8 mouse cellular contexts compared by ENCODE assay signal in genomic region chr5:147186001-147186431, GRCm38 (mm10). TPM values are rescaled to one million over a fixed set of nuclear protein-coding genes. Genes with fewer than 3 reads are reported as not detected.
DNase-seq lines count a peak whose midpoint lies in the region; ATAC-seq and TF ChIP-seq lines count a peak whose summit lies in the region.

No protein-coding gene starts in this region.

- 2% methylated on average over 26 of the region's 26 CpGs for WGBS in liver, adult 2 months
- under 1% methylated on average over 25 of the region's 26 CpGs for WGBS in forebrain, embryonic 16.5 days
- 0% methylated on average over 26 of the region's 26 CpGs for WGBS in kidney, embryonic 16.5 days

- H3K4me1 ChIP-seq in liver, adult 2 months (ENCODE audit: control insufficient read depth, insufficient read depth, low read length), result peaks cover 11% of the 10 kb centered on the region
- peaks cover 39% of the 10 kb centered on the region for H3K4me1 ChIP-seq in forebrain, embryonic 16.5 days (replicated peaks; ENCODE audit: control insufficient read depth, insufficient read depth, low read length)
- peaks cover 26% of the 10 kb centered on the region for H3K4me1 ChIP-seq in kidney, embryonic 16.5 days (ENCODE audit: insufficient read depth, low read length)

- TF ChIP-seq CTCF in liver, adult 2 months (IDR thresholded peaks at IDR 0.05; ENCODE audit: low read depth, low read length), result no peak

- peaks cover 45% of the 10 kb centered on the region for H3K27me3 ChIP-seq in liver, adult 2 months (ENCODE audit: control insufficient read depth, insufficient read depth, low read length)
- H3K27me3 ChIP-seq in forebrain, embryonic 16.5 days (replicated peaks; ENCODE audit: control insufficient read depth, insufficient read depth, low read length), result peaks cover 78% of the 10 kb centered on the region
- peaks cover 92% of the 10 kb centered on the region for H3K27me3 ChIP-seq in kidney, embryonic 16.5 days (ENCODE audit: insufficient read depth, low read length)

- peak overlapping the region; percentile 8; the same call in 1 of the 2 replicates for H3K4me3 ChIP-seq in liver, adult 2 months (ENCODE audit: insufficient read depth, low read depth, low read length)
- H3K4me3 ChIP-seq in forebrain, embryonic 16.5 days (replicated peaks; ENCODE audit: low read length), result peak overlapping the region; percentile 5
- H3K4me3 ChIP-seq in kidney, embryonic 16.5 days (ENCODE audit: low read length), result peak overlapping the region; percentile 33

- peak; percentile 41 for DNase-seq in liver, adult 2 months (ENCODE audit: extremely low read depth, low read depth, low spot score)
- no peak for DNase-seq in liver
- DNase-seq in brain, adult 2 months (ENCODE audit: low read depth, low spot score), result peak; percentile 29
- DNase-seq in mesoderm, embryonic 11.5 days (ENCODE audit: low read depth, low spot score), result peak; percentile 45
- DNase-seq in frontal cortex, postnatal 14 days (ENCODE audit: low spot score in 2 of 2), result no peak

- no peak overlapping the region for H3K9ac ChIP-seq in liver, adult 2 months (ENCODE audit: low read depth, low read length)
- H3K9ac ChIP-seq in forebrain, embryonic 16.5 days (replicated peaks; ENCODE audit: low read depth, low read length), result no peak overlapping the region
- 0 out of 2 replicates have a peak overlapping the region, but pooled peaks have one; percentile 8 for H3K9ac ChIP-seq in kidney, embryonic 16.5 days (replicated peaks; ENCODE audit: low read length)

- peaks cover 6% of the 10 kb centered on the region; the same call in 1 of the 2 replicates for H3K9me3 ChIP-seq in forebrain, embryonic 16.5 days (ENCODE audit: control insufficient read depth, low read length)
- peaks cover 8% of the 10 kb centered on the region; the same call in 1 of the 2 replicates for H3K9me3 ChIP-seq in kidney, embryonic 16.5 days (ENCODE audit: low read length)

- H3K36me3 ChIP-seq in liver, adult 2 months (ENCODE audit: control insufficient read depth, insufficient read depth, low read length), result no peaks in the 10 kb centered on the region
- no peaks in the 10 kb centered on the region for H3K36me3 ChIP-seq in forebrain, embryonic 16.5 days (ENCODE audit: control insufficient read depth, insufficient read depth)
- no peaks in the 10 kb centered on the region for H3K36me3 ChIP-seq in kidney, embryonic 16.5 days (ENCODE audit: insufficient read depth, low read length)

- no peaks in the 10 kb centered on the region for H3K79me2 ChIP-seq in liver, adult 2 months (ENCODE audit: control insufficient read depth, insufficient read depth, low read length)

- no peak for ATAC-seq in forebrain, embryonic 16.5 days
- no peak for ATAC-seq in kidney, embryonic 16.5 days (ENCODE audit: low FRiP score, low TSS enrichment)
- no peak for ATAC-seq in erythroid progenitor cell, adult 5-6 weeks (replicated peaks; ENCODE audit: low FRiP score, poor library complexity, severe bottlenecking)

- H3K4me2 ChIP-seq in forebrain, embryonic 16.5 days (ENCODE audit: low read length), result peak overlapping the region; percentile 33
- peak overlapping the region; percentile 47 for H3K4me2 ChIP-seq in kidney, embryonic 16.5 days (replicated peaks; ENCODE audit: low read depth, low read length)

- no peak overlapping the region for H3K27ac ChIP-seq in liver, adult 2 months (replicated peaks; ENCODE audit: insufficient read depth, low read depth, low read length)
- H3K27ac ChIP-seq in forebrain, embryonic 16.5 days (ENCODE audit: low read length), result no peak overlapping the region
- H3K27ac ChIP-seq in kidney, embryonic 16.5 days (ENCODE audit: low read length), result no peak overlapping the region

- no peak for TF ChIP-seq POLR2A in liver, adult 2 months (IDR thresholded peaks at IDR 0.05; ENCODE audit: extremely low read depth, insufficient read depth, low read length)

RNA-seq across cellular contexts. Expression of gene Gsx1, which starts 2.5 kb away (rescaled TPM):
- not detected in 2 replicates for total RNA-seq in liver, adult 2 months (2014; rRNA removed)
- polyA plus RNA-seq in liver, adult 2 months (2012; rRNA removed), result not detected in 2 replicates
- polyA plus RNA-seq in forebrain, embryonic 16.5 days (2015; fragmentation: Nextera tagmentation; extraction: Ambion mirVana), result 1.5 and 1.9 TPM in 2 replicates
- polyA plus RNA-seq in kidney, embryonic 16.5 days (2015; fragmentation: Nextera tagmentation; extraction: Ambion mirVana), result not detected in 2 replicates
- not detected in 2 replicates for total RNA-seq in erythroid progenitor cell, adult 5-6 weeks (2015; ENCODE audit: low replicate concordance)
- total RNA-seq in erythroid progenitor cell, adult 5-6 weeks (2017; ENCODE audit: low replicate concordance), result not detected in 2 replicates

Comparison
In these comparisons a context has a peak if more than half of its experiments do, and no peak if none do; other contexts are left out.
1. DNase-seq: peak in liver, adult 2 months (single experiment), brain, adult 2 months (single experiment) and mesoderm, embryonic 11.5 days (single experiment); none in liver (single experiment) and frontal cortex, postnatal 14 days (0 of 2).
2. Peak in every context shown above with its lines, with median percentiles within 50 percentile points of each other: H3K4me3 ChIP-seq.